Mouse (Mus musculus) urinary bladder, postnatal 4 days (tissue): ENCODE results near the gene Khdrbs1.
"Not testable (repeated sequence)": the region's sequence is repeated elsewhere in the genome, so short reads cannot be mapped to it uniquely, and the experiment has no call there.

Experiments used
- DNase-seq, 2 experiments: peaks; one replicate each; pipeline ENCODE4 v3.0.0; 2021 to 2022; ENCODE audit warnings: low spot score in 2 of 2

Gene Khdrbs1

GRCm38 (mm10) chr4:129742232-129743009 lies at the start of gene Khdrbs1:
Khdrbs1 (minus strand) TSS chr4:129742303.
- DNase-seq: peak; percentile 97

DNA sequence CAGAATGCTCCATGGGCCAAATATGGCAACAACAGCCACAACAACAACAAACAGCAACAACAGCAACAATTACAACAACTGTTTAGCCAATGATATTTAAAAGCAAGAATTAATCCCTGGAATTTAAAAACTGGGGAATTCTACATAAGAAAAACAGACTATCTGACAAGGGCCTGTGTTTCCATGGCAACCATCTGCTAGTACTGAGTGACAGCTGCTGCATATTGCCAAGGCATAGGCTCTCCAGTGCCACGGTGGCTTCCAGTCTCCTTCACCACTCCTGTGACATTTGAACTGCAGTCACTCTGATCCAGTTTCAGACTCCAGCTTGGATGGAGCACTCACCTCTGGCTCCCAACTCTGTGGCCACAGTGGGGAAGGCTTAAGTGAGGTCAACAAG lies 49.3 kb upstream of the Khdrbs1 start:
- DNase-seq: no peak

DNA sequence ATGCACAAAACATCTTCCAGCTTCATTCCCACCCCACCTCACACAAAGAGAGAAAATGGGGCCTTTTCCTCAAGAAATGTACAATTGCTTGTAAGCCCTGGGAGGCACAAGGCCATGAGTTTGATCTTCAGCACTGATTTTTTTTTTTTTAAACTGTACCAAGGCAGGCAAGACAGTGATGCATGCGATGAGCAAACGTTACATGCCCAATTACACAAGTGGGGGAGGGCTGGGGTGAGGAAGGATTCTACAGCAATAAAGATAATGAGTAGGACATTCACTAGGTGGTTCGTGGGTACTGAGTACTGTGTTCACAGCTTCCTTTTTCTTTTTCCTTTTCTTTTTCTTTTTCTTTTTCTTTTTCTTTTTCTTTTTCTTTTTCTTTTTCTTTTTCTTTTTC lies 48.4 kb upstream of the Khdrbs1 start:
- no peak for DNase-seq

- DNase-seq: no peak
These were observed 47.5 kb upstream of the Khdrbs1 start for GRCm38 (mm10) chr4:129789635-129790034.

DNA sequence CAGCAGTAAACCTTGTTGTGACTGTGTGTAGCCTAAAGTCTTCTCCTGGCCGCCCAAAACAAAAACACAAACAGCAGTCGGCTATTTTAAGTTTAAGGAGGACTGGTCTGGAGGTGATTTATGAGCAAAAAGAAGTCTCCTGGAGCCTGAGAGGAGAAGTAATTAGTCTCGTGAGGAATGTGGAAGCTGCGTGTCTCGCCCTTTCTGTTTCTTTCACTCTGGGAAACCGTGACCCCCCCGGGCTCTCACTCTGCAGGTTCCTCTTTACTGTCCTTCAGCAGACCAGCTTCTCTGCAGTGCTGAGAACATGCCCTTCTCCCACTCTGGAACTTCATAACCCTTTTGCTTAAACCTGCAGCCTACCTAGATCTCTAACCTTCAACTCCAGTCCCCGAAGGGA lies 46.6 kb upstream of the Khdrbs1 start:
- no peak for DNase-seq

- peak in 1 of 2 experiments; percentile 48 for DNase-seq
These were observed 43.1 kb upstream of the Khdrbs1 start for GRCm38 (mm10) chr4:129785178-129785577.

DNA sequence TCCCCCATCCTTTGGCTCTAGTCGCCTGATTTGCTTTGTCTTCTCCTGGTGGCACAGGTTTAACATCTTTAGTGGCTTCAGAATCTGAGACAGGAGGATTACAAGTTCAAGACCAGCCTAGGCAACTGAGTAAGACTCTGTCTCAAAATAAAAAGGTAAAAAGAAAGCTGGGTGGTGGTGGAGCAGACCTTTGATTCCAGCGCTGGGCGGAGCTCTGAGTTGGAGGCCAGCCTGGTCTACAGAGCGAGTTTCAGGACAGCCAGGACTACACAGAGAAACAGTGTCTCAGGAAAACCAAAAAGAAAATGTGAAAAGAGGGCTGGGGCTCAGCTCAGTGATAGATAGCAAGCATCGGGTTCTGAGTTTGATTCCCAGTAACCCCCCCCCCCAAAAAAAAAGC lies 41.4 kb upstream of the Khdrbs1 start:
- no peak for DNase-seq

DNA sequence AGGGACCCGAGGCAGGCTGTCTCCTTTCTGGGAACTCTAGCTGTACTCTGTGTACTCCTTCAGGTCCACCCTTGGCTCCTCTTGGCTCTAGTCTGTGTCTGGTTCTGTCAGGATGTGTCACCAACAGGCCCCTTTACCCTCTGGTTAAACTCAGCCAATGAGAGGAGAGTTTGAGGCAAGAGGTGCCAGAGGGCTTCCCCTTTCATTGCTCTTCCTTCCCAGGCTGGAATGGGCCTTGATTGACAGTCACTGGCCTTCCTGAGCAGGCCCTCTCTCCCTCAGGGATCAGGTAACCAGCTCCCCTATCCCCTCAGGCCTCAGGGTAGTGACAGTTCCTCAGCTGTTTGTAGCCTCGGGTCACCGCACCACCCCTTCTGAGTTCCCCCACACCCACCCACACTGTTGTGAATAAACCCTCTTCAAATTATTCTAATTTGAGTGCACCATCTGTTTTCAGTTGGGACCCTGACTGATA lies 40.8 kb upstream of the Khdrbs1 start:
- DNase-seq: no peak

GRCm38 (mm10) chr4:129781881-129782675 lies 40.0 kb upstream of the Khdrbs1 start:
- DNase-seq: peak in 1 of 2 experiments; percentile 20

DNA sequence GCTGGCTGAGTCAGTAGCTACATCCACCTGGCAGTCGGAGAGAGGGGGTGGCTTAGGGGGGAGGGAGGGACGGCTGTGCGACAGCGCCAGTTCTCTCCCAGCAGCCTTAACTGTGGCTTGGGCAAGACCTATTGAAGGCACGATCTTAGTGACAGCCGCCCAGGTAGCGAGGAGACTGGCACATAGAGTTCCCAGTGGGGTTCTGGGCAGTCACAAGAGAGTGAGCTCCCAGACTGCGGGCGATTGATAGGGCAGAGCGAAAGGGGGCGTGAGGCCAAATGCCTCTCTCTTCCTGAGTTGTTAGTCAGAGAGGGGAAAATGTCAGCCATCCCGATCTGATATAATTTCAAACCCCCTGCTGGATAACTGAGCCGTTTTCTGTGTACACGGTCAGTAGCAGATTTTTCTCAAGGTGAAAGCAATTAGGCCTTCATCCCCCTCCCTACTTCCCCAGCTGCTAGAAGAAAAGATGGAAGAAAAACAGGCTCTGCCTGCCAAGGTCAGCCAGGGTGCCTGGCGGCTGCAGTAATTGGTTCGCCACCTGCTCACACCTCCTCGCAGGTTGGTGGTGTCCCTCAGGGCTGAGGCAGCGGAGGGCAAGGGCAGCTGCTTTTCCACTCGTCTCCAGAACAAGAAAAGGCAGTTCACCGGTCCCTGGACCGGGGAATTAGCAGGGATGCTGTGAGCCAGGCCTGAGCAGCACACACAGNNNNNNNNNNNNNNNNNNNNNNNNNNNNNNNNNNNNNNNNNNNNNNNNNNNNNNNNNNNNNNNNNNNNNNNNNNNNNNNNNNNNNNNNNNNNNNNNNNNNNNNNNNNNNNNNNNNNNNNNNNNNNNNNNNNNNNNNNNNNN lies 29.8 kb upstream of the Khdrbs1 start:
- no peak for DNase-seq

GRCm38 (mm10) chr4:129771314-129771671 lies 29.2 kb upstream of the Khdrbs1 start:
- DNase-seq: no peak

GRCm38 (mm10) chr4:129770600-129770999 lies 28.5 kb upstream of the Khdrbs1 start:
- DNase-seq: no peak

GRCm38 (mm10) chr4:129768742-129769141 lies 26.6 kb upstream of the Khdrbs1 start:
- DNase-seq: not testable (repeated sequence)

- DNase-seq: no peak
These were observed 25.7 kb upstream of the Khdrbs1 start for GRCm38 (mm10) chr4:129767782-129768181.

DNA sequence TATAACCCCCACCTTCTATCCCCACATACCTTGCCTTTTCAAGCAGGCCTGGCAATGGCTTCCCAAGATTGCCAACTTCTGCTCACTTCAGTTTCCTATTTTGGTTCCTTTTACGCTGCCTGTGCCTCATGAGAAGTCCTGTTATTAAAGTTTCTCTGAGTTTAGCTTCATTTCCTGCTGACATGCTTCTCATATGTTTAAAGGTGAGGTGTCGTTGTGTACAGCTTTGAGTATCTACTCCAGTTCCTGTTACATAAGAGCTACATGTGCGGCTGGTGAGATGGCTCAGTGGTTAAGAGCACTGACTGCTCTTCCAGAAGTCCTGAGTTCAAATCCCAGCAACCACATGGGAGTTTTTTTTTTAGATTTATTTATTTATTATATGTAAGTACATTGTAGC lies 23.2 kb upstream of the Khdrbs1 start:
- DNase-seq: no peak

GRCm38 (mm10) chr4:129762496-129762895 lies 20.4 kb upstream of the Khdrbs1 start:
- DNase-seq: not testable (repeated sequence)

DNA sequence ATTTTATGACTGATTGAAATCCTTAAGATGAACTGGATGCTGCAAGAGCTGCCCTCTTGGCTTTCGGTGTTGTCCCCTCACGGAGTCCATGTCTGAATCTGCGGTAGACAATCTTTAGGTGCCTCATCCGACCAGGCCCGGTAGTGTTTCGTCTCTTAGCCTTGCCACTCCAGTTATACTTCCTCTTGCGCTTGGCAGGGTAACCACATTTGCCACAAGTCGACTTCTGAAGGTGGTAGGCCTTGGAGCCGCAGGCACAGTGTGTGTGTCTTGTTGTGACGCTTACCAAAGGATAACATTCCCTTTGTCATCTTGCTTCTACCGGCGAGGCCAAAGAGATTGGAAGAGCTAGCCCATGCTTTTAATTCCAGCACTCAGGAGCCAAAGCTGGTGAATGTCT lies 19.5 kb upstream of the Khdrbs1 start:
- no peak for DNase-seq

GRCm38 (mm10) chr4:129755455-129755854 lies 13.4 kb upstream of the Khdrbs1 start:
- DNase-seq: no peak

GRCm38 (mm10) chr4:129754742-129755141 lies 12.6 kb upstream of the Khdrbs1 start:
- no peak for DNase-seq

DNA sequence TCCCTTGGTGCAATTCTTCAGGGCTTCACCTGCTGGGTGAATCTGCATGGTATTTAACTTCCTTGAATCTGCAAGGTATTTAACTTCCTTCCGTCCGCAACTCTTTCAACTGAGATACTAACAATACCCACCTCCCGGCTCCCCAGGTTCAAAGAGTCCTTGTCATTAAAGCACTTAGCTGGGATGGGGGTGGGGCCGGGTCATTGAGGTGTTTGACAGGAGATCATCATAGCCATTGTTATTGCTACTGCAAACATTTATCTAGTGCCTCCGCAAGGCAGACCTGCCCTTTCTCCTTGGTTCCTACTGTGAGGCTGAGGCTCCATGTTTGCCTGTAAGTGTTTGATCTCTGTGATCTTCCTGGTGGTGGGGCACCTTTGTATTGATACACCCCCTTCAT lies 8.3 kb upstream of the Khdrbs1 start:
- no peak for DNase-seq

- no peak for DNase-seq
These were observed 4.5 kb upstream of the Khdrbs1 start for GRCm38 (mm10) chr4:129746591-129746990.

DNA sequence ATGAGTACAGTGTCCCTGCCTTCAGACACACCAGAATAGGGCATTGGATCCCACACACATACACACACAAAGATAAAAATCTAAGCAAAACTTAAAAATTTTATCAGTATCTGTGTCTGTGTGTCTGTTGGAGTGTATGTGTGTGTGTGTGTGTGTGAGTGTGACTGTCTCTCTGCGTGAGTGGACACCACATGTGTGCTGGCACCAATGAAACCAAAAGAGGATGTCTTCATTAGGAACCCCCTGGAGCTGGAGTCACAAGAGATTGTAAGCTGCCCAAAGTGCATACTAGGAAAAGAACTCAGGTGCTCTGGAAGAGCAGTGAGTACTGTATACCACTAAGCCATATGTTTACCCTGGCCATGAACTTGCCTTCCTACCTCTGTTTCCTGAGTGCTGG lies 4.0 kb upstream of the Khdrbs1 start:
- no peak for DNase-seq
